Mouse (Mus musculus) kidney, embryonic 15.5 days (tissue): ENCODE data around the gene Myo1e. TPM values are rescaled to one million over a fixed set of nuclear protein-coding genes. Genes with fewer than 3 reads are reported as not detected.

ENCODE experiments used
- ATAC-seq: fragments of 200-750 bp; cut with Nextera tagmentation; replicated peaks from 2 replicates; pipeline ENCODE4 v1.8.0; 2017; ENCODE audit warnings: moderate TSS enrichment; ENCODE audit not compliant: low FRiP score
- H3K27ac ChIP-seq: fragments of 300-500 bp; sonication (generic); 2 replicates; pipeline ENCODE4 v1.5.1; 2015; ENCODE audit warnings: mild to moderate bottlenecking, inconsistent platforms
- H3K27me3 ChIP-seq: fragments of 300-500 bp; sonication (generic); 2 replicates; pipeline ENCODE4 v1.6.1; 2015; ENCODE audit warnings: inconsistent platforms
- H3K36me3 ChIP-seq: fragments of 300-500 bp; sonication (generic); 2 replicates; pipeline ENCODE4 v1.6.1; 2015; ENCODE audit warnings: inconsistent platforms
- H3K4me1 ChIP-seq: fragments of 300-500 bp; sonication (generic); 2 replicates; pipeline ENCODE4 v1.6.1; 2015; ENCODE audit warnings: inconsistent platforms
- H3K4me2 ChIP-seq: fragments of 300-500 bp; sonication (generic); 2 replicates; pipeline ENCODE4 v1.6.1; 2015; ENCODE audit warnings: moderate library complexity, mild to moderate bottlenecking, inconsistent platforms
- H3K4me3 ChIP-seq: fragments of 300-500 bp; sonication (generic); replicated peaks from 2 replicates; pipeline ENCODE4 v1.5.1; 2015; ENCODE audit warnings: mild to moderate bottlenecking, inconsistent platforms
- H3K9ac ChIP-seq: fragments of 300-500 bp; sonication (generic); 2 replicates; pipeline ENCODE4 v1.6.1; 2015; ENCODE audit warnings: mild to moderate bottlenecking, inconsistent platforms
- H3K9me3 ChIP-seq: fragments of 300-500 bp; sonication (generic); replicated peaks from 2 replicates; pipeline ENCODE4 v1.6.1; 2016; ENCODE audit warnings: inconsistent platforms
- WGBS: fragments of 180-500 bp; shearing (Covaris S2); methylation state at CpG from one replicate; pipeline ENCODE4 v1.1.7; 2015; ENCODE audit warnings: mixed read lengths; 5-methylcytosine and 5-hydroxymethylcytosine counted together
- polyA plus RNA-seq: library from polyadenylated mRNA; unstranded; fragments of >200 nt; fragmentation: Nextera tagmentation; extraction: Ambion mirVana; gene quantifications from 2 replicates; pipeline ENCODE4 v1.2.1, GENCODE M21; 2015

Myo1e gene
- polyA plus RNA-seq, 1 experiment from 2014 or later, result 22.6 TPM

- Histone ChIP-seq H3K27ac (no peak overlapping the region), H3K9ac (no peak overlapping the region)
- ATAC-seq, result no peak
These were observed 4.4 kb upstream of the Myo1e start for GRCm38 (mm10) chr9:70202753-70203152.

GRCm38 (mm10) chr9:70203267-70204076 lies 3.7 kb upstream of the Myo1e start:
- Histone ChIP-seq H3K9ac (no peak overlapping the region), H3K4me2 (no peak overlapping the region), H3K4me1 (peaks cover 6% of the 10 kb centered on the region), H3K4me3 (no peak overlapping the region), H3K27ac (no peak overlapping the region), H3K36me3 (no peaks in the 10 kb centered on the region), H3K27me3 (0 out of 2 replicates have a peak, but pooled peaks cover 5% of the 10 kb centered on the region), H3K9me3 (no peaks in the 10 kb centered on the region)
- ATAC-seq, result no peak
- 70% methylated on average over 15 of the region's 15 CpGs for WGBS

More at GRCm38 (mm10) chr9:70202753-70203152, 4.4 kb upstream of the Myo1e start:
- no peaks in the 10 kb centered on the region for H3K4me1 ChIP-seq
- WGBS, result 73% methylated on average over 5 of the region's 5 CpGs
- 0 out of 2 replicates have a peak, but pooled peaks cover 5% of the 10 kb centered on the region for H3K27me3 ChIP-seq
- H3K36me3 ChIP-seq, result no peaks in the 10 kb centered on the region
- no peak overlapping the region for H3K4me2 ChIP-seq
- no peaks in the 10 kb centered on the region for H3K9me3 ChIP-seq
- H3K4me3 ChIP-seq, result no peak overlapping the region

- Histone ChIP-seq H3K27ac (peak overlapping the region; percentile 95), H3K4me2 (peak overlapping the region; percentile 98), H3K9me3 (no peaks in the 10 kb centered on the region), H3K27me3 (0 out of 2 replicates have a peak, but pooled peaks cover 5% of the 10 kb centered on the region), H3K9ac (peak overlapping the region; percentile 76), H3K36me3 (no peaks in the 10 kb centered on the region), H3K4me1 (peaks cover 23% of the 10 kb centered on the region), H3K4me3 (peak overlapping the region; percentile 75)
- peak; percentile 45 for ATAC-seq
- under 1% methylated on average over 26 of the region's 26 CpGs for WGBS
These were observed 901 bp downstream of the Myo1e start for GRCm38 (mm10) chr9:70207981-70208521.

- no peak for ATAC-seq
- Histone ChIP-seq H3K4me1 (peaks cover 23% of the 10 kb centered on the region), H3K27ac (0 out of 2 replicates have a peak overlapping the region, but pooled peaks have one; percentile 95), H3K9ac (peak overlapping the region; percentile 76), H3K4me3 (peak overlapping the region; percentile 75), H3K36me3 (no peaks in the 10 kb centered on the region), H3K9me3 (no peaks in the 10 kb centered on the region), H3K4me2 (peak overlapping the region; percentile 98), H3K27me3 (0 out of 2 replicates have a peak, but pooled peaks cover 5% of the 10 kb centered on the region)
- 13% methylated on average over 12 of the region's 12 CpGs for WGBS
These were observed 1.6 kb downstream of the Myo1e start for GRCm38 (mm10) chr9:70208751-70209150.

- 0 out of 2 replicates have a peak, but pooled peaks cover 5% of the 10 kb centered on the region for H3K27me3 ChIP-seq
- no peaks in the 10 kb centered on the region for H3K9me3 ChIP-seq
- peak; percentile 26; the same call in 1 of the 2 replicates for ATAC-seq
- peak overlapping the region; percentile 98 for H3K4me2 ChIP-seq
- peak overlapping the region; percentile 45; the same call in 1 of the 2 replicates for H3K27ac ChIP-seq
- peaks cover 23% of the 10 kb centered on the region for H3K4me1 ChIP-seq
- peak overlapping the region; percentile 75 for H3K4me3 ChIP-seq
- H3K9ac ChIP-seq, result no peak overlapping the region
- H3K36me3 ChIP-seq, result no peaks in the 10 kb centered on the region
- WGBS, result 45% methylated on average over 8 of the region's 8 CpGs
These were observed 2.3 kb downstream of the Myo1e start for GRCm38 (mm10) chr9:70209296-70210049.

- H3K4me1 ChIP-seq, result peaks cover 23% of the 10 kb centered on the region
- H3K27me3 ChIP-seq, result no peaks in the 10 kb centered on the region
- no peak overlapping the region for H3K9ac ChIP-seq
- no peak overlapping the region for H3K27ac ChIP-seq
- H3K4me3 ChIP-seq, result no peak overlapping the region
- WGBS, result 91% methylated on average over 14 of the region's 14 CpGs
- no peak overlapping the region for H3K4me2 ChIP-seq
- ATAC-seq, result no peak
- H3K9me3 ChIP-seq, result no peaks in the 10 kb centered on the region
- H3K36me3 ChIP-seq, result no peaks in the 10 kb centered on the region
These were observed 4.5 kb downstream of the Myo1e start for GRCm38 (mm10) chr9:70211638-70212037.

GRCm38 (mm10) chr9:70216517-70216916 lies 9.4 kb downstream of the Myo1e start:
- no peak overlapping the region for H3K9ac ChIP-seq
- no peak for ATAC-seq
- H3K4me1 ChIP-seq, result peaks cover 12% of the 10 kb centered on the region
- H3K27ac ChIP-seq, result no peak overlapping the region
- H3K4me3 ChIP-seq, result no peak overlapping the region
- H3K9me3 ChIP-seq, result no peaks in the 10 kb centered on the region
- no peak overlapping the region for H3K4me2 ChIP-seq
- no peaks in the 10 kb centered on the region for H3K36me3 ChIP-seq
- WGBS, result 75% methylated on average over 6 of the region's 6 CpGs
- no peaks in the 10 kb centered on the region for H3K27me3 ChIP-seq

GRCm38 (mm10) chr9:70219295-70219931 lies 12.3 kb downstream of the Myo1e start:
- Histone ChIP-seq H3K36me3 (no peaks in the 10 kb centered on the region), H3K27me3 (no peaks in the 10 kb centered on the region), H3K4me2 (no peak overlapping the region), H3K9me3 (no peaks in the 10 kb centered on the region), H3K9ac (no peak overlapping the region), H3K4me3 (no peak overlapping the region), H3K4me1 (peaks cover 35% of the 10 kb centered on the region), H3K27ac (no peak overlapping the region)
- no peak for ATAC-seq
- WGBS, result 57% methylated on average over 6 of the region's 6 CpGs

GRCm38 (mm10) chr9:70220461-70221170 lies 13.5 kb downstream of the Myo1e start:
- H3K36me3 ChIP-seq, result no peaks in the 10 kb centered on the region
- ATAC-seq, result no peak
- H3K4me3 ChIP-seq, result no peak overlapping the region
- H3K4me1 ChIP-seq, result peaks cover 43% of the 10 kb centered on the region
- H3K27me3 ChIP-seq, result no peaks in the 10 kb centered on the region
- H3K4me2 ChIP-seq, result no peak overlapping the region
- no peak overlapping the region for H3K27ac ChIP-seq
- H3K9ac ChIP-seq, result no peak overlapping the region
- WGBS, result 63% methylated on average over 7 of the region's 7 CpGs
- H3K9me3 ChIP-seq, result no peaks in the 10 kb centered on the region

- H3K27me3 ChIP-seq, result no peaks in the 10 kb centered on the region
- no peaks in the 10 kb centered on the region for H3K36me3 ChIP-seq
- no peak overlapping the region for H3K9ac ChIP-seq
- no peak overlapping the region for H3K27ac ChIP-seq
- H3K4me2 ChIP-seq, result no peak overlapping the region
- H3K4me3 ChIP-seq, result no peak overlapping the region
- no peak for ATAC-seq
- peaks cover 43% of the 10 kb centered on the region for H3K4me1 ChIP-seq
- H3K9me3 ChIP-seq, result no peaks in the 10 kb centered on the region
- WGBS, result 58% methylated on average over 4 of the region's 4 CpGs
These were observed 16.0 kb downstream of the Myo1e start for GRCm38 (mm10) chr9:70223142-70223541.

GRCm38 (mm10) chr9:70224046-70224445 lies 16.9 kb downstream of the Myo1e start:
- H3K9ac ChIP-seq, result no peak overlapping the region
- no peak overlapping the region for H3K4me3 ChIP-seq
- WGBS, result 40% methylated on average over 4 of the region's 4 CpGs
- ATAC-seq, result no peak
- no peaks in the 10 kb centered on the region for H3K9me3 ChIP-seq
- 0 out of 2 replicates have a peak overlapping the region, but pooled peaks have one; percentile 29 for H3K27ac ChIP-seq
- H3K36me3 ChIP-seq, result no peaks in the 10 kb centered on the region
- H3K4me2 ChIP-seq, result no peak overlapping the region
- peaks cover 43% of the 10 kb centered on the region for H3K4me1 ChIP-seq
- no peaks in the 10 kb centered on the region for H3K27me3 ChIP-seq
